Mouse (Mus musculus): Measurements from ENCODE around the gene Gm9745.
A peak's percentile ranks its signal among the peaks of the same experiment; 100 is the strongest.
"Not testable (repeated sequence)": the region's sequence is repeated elsewhere in the genome, so short reads cannot be mapped to it uniquely, and the experiment has no call there.

Gene Gm9745

DNA sequence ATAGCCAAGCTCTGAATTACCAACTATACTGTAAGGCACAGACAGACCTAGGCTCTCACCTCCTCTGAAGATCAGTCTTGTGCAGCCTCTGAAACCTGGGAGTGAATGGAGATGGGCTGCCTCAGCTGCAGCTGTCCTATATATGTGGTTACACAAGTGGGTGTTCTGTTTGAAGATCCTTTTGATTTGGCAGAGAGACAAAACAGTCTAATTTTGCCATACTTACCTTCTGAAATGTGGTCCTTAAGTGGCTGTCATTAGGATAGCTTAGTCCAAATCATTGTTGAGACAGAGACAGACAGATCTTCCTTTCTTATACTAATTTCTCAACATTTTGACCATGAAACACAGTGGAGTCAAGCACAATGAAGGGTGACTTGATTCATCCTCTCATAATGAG is at the start of gene Gm9745:
Gene Gm9745, minus strand, starts transcription at position 101 of the 400 bp plus-strand sequence.
- not testable (repeated sequence) for DNase-seq

GRCm38 (mm10) chr13:8997221-8997620 is 49.2 kb upstream of the Gm9745 start:
- not testable (repeated sequence) for DNase-seq

GRCm38 (mm10) chr13:8995990-8996786 is 48.2 kb upstream of the Gm9745 start, which contains the start of gene Gtpbp4:
Gene Gtpbp4, minus strand, starts transcription at chr13:8996083.
- peak; percentile 94 for DNase-seq

DNA sequence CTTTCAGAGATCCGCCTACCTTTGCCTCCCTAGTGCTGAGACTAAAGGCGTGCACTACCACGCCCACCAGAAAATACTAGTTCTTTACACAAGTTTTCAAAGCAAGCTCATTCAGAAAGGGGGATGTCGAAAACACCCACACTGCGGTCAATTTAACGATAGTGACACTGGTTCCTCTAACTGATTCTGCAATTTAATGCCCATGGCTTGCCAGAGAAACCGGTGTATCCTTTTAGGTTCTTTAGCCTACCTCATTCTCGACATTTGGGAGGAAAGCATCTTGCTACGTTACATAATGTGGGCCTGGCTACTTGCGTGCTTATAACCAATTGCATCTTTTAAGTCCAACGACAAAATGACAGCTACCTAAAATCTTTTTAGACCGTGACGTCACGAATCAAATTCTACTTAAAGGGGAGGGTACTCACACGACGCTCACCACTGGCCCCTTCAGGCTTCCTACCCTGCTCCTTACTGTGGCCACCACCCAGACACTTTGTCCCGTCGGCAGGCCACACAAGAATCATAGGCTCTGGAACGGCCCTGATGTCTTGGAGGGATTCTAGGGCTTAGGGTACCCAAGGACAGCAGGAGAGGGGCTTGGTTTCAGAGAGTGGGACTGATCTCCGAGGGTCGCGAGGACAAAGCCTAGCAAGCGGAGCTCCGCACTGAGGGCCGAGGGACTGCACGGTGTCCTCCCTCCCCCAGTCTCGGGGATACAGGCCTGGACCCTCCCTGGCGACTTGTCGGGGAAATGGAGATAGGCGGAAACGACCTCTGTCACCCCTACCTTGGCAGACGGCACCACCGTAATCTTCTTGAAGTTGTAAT is 47.3 kb upstream of the Gm9745 start:
- DNase-seq, result no peak

GRCm38 (mm10) chr13:8992231-8992630 is 44.2 kb upstream of the Gm9745 start:
- DNase-seq, result no peak

DNA sequence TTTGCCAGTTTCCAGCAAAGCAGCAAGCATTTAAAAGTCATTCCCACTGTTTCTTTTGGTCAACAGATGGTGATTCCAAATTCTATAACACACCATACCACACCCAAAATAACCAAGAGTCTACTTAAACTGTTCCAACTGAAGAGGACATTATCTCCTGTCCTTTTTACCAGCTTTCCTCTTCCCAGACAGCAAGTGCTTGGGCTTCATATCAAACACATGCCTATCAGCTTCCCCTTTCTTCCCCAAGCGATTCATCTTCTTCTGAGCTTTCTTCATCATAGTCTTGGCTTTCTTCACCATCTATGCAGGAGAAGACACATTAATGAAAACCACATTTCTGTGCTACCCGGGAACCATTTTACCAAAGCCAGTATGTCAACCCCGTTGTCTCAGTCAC is 24.9 kb upstream of the Gm9745 start:
- DNase-seq, result no peak

DNA sequence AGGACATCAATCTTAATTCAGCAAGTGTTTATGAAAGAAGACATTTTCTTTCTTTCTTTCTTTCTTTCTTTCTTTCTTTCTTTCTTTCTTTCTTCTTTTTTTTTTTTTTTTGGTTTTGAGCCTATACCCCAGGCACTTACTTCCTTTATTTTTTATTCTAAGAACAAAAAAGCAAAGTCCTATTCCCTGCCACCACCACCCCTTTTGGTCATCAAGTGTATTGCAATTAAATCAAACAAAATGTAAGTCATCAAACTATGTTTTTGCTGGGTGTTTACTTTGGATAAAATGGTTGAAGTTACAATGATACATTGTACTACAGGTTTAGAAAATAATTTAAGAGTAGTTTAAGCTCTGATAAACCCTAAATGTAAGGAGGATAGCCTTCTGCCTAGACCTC is 24.3 kb upstream of the Gm9745 start:
- no peak for DNase-seq

- no peak for DNase-seq
Observed at GRCm38 (mm10) chr13:8967742-8968141, 19.7 kb upstream of the Gm9745 start.

DNA sequence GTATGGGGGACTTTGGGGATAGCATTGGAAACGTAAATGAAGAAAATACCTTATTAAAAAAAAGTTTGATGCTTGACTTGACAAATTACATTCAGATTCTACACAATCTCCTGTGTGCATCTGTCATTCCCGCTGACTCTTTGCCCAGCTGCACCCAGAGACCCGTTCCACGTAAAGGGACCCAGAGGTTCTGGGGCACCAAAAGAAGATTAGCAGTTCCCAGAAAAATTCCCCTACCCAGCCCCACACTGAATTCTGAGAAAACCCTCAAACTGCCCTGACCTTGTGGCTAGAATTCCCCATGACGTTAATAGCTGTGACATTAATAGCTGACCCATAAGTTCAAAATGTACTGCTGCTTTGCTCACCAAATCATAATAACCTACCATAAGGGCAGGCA is 17.2 kb upstream of the Gm9745 start:
- DNase-seq, result no peak

- DNase-seq, result not testable (repeated sequence)
Observed at GRCm38 (mm10) chr13:8962266-8962665, 14.2 kb upstream of the Gm9745 start.

GRCm38 (mm10) chr13:8961128-8961888 is 13.3 kb upstream of the Gm9745 start:
- DNase-seq, result not testable (repeated sequence)

GRCm38 (mm10) chr13:8959554-8959953 is 11.5 kb upstream of the Gm9745 start:
- DNase-seq, result not testable (repeated sequence)

DNA sequence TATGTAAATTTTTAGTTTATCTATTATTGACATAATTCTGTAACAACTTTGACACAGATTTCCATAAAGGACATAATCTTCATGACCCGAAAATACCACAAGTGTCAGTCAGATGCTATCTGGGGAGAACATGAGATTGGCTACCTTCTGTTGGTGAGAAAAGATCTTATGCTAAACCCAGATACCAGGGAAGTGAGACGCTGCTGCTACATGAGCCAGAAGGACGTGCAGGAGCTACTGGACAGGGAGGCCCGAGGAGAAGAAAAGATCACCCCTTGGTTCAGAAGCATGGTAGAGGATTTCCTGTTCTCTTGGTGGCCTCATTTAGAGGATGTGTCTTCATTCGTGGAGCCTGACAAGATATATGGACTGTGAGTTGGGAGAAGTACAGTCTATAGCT is 11.0 kb upstream of the Gm9745 start:
- DNase-seq, result not testable (repeated sequence)

GRCm38 (mm10) chr13:8956873-8957272 is 8.8 kb upstream of the Gm9745 start:
- DNase-seq, result not testable (repeated sequence)

- not testable (repeated sequence) for DNase-seq
Observed at GRCm38 (mm10) chr13:8955127-8955526, 7.1 kb upstream of the Gm9745 start.

GRCm38 (mm10) chr13:8952563-8952962 is 4.5 kb upstream of the Gm9745 start, which contains the start of gene Idi2:
Gene Idi2, plus strand, starts transcription at chr13:8952863.
- not testable (repeated sequence) for DNase-seq

GRCm38 (mm10) chr13:8943828-8944227 is 4.2 kb downstream of the Gm9745 start:
- DNase-seq, result not testable (repeated sequence)

DNA sequence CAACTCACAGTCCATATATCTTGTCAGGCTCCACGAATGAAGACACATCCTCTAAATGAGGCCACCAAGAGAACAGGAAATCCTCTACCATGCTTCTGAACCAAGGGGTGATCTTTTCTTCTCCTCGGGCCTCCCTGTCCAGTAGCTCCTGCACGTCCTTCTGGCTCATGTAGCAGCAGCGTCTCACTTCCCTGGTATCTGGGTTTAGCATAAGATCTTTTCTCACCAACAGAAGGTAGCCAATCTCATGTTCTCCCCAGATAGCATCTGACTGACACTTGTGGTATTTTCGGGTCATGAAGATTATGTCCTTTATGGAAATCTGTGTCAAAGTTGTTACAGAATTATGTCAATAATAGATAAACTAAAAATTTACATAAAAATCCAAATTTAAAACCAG is 6.3 kb downstream of the Gm9745 start:
- DNase-seq, result not testable (repeated sequence)

DNA sequence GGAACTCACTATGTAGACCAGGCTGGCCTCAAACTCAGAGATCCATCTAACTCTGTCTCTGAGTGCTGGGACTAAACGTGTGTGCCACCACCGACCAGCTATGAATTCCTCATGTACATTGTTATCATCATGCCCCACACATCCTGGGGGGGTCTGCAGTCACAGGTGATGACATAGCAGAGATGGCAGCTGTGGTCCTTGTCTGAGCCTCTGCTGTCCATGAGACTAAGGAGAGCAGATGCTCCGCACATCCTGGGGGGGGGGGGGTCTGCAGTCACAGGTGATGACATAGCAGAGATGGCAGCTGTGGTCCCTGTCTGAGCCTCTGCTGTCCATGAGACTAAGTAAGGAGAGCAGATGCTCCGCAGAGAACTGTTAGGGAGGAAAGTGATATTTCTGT is 6.9 kb downstream of the Gm9745 start:
- not testable (repeated sequence) for DNase-seq

- not testable (repeated sequence) for DNase-seq
Observed at GRCm38 (mm10) chr13:8937611-8938140, 10.4 kb downstream of the Gm9745 start.

DNA sequence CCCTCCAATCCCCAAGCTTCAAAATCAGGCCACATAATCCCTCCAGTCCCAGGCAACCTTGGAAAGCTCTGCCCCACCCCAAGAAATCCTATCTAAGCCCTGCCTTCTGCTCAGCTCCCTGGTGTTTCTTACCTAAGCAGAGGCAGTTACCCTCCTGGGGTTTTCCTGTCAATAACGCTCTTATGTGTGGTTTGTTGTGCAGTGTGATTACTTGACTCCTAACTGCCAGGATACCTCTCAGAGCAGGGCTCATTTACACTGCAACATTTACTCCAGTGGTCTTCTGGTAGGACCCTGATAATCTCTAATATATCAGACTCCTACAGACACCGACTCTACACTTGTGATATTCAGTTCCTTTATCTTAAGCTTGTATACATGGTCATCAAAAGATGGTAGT is 14.5 kb downstream of the Gm9745 start:
- no peak for DNase-seq

GRCm38 (mm10) chr13:8913890-8914289 is 34.1 kb downstream of the Gm9745 start:
- DNase-seq, result not testable (repeated sequence)

- not testable (repeated sequence) for DNase-seq
Observed at GRCm38 (mm10) chr13:8905986-8906385, 42.0 kb downstream of the Gm9745 start.

Measured in thymus, postnatal 25 days (tissue).